Mouse (Mus musculus) C2C12 (cell line): ENCODE measurements around the gene Adap1.

Experiments used
- CEBPB ChIP-seq: IDR thresholded peaks from one replicate; pipeline ENCODE4 v1.6.1; 2011; ENCODE audit warnings: low read depth, mild to moderate bottlenecking, control low read depth, moderate library complexity
- CTCF ChIP-seq: IDR thresholded peaks from one replicate; pipeline ENCODE4 v1.5.1; 2011; ENCODE audit not compliant: control insufficient read depth, insufficient read depth, insufficient read length
- MAX ChIP-seq: IDR thresholded peaks from one replicate; pipeline ENCODE4 v1.6.1; 2011; ENCODE audit warnings: mild to moderate bottlenecking, control low read depth

- TF ChIP-seq MAX (no peak), CTCF (no peak), CEBPB (no peak)
These were observed 64.0 kb downstream of the Adap1 start for GRCm38 (mm10) chr5:139261403-139261802.
